ENCODE assay signal across 11 mouse cellular contexts in the genomic region with DNA sequence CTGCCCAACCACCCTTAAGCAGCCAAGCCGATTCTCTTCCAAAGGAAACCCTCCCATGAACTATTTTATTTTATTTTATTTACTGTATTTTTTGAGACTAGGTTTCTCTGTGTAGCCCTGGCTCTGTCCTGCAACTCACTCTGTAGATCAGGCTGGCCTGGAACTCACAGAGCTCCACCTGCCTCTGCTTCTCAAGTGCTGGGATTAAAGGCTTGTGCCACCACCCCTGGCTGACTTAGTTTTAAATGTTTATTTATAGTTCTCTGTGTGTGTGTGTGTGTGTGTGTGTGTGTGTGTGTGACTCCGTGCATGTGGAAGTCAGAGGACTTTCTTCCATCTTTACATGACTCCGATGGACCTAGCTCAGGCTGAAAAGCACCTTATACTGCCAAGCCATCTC.
"Had no signal": no experiment of that assay in that cellular context is flagged by ENCODE, and none has a peak within 500 bp of the region (broad histone marks: within the 10 kb centered on the region; RNA-seq: fewer than 3 reads in every experiment).

No protein-coding gene starts in this region.

- H3K27ac ChIP-seq: hindbrain, embryonic 10.5 days; hindbrain, embryonic 12.5 days; hindbrain, embryonic 14.5 days; limb, embryonic 13.5 days; limb, embryonic 15.5 days; liver, embryonic 12.5 days; liver, embryonic 14.5 days had no signal

- ATAC-seq: hindbrain, embryonic 16.5 days; inflammation-experienced regulatory T-cells, adult 6 months had no signal

- H3K9me3 ChIP-seq: hindbrain, embryonic 12.5 days; intestine, embryonic 15.5 days; limb, embryonic 15.5 days had no signal

- H3K9ac ChIP-seq: hindbrain, embryonic 12.5 days; hindbrain, embryonic 14.5 days; limb, embryonic 13.5 days; limb, embryonic 15.5 days; liver, embryonic 12.5 days; liver, embryonic 14.5 days had no signal

- H3K36me3 ChIP-seq: hindbrain, embryonic 10.5 days; hindbrain, embryonic 12.5 days; intestine, embryonic 15.5 days; limb, embryonic 13.5 days; limb, embryonic 15.5 days; liver, embryonic 12.5 days had no signal

- H3K4me3 ChIP-seq: hindbrain, embryonic 10.5 days; hindbrain, embryonic 12.5 days; intestine, embryonic 15.5 days; limb, embryonic 13.5 days; limb, embryonic 15.5 days; liver, embryonic 12.5 days had no signal

- H3K4me2 ChIP-seq: heart, embryonic 11.5 days; hindbrain, embryonic 12.5 days; hindbrain, embryonic 14.5 days; intestine, embryonic 15.5 days; limb, embryonic 13.5 days; limb, embryonic 15.5 days; liver, embryonic 12.5 days had no signal

- H3K27me3 ChIP-seq: hindbrain, embryonic 12.5 days; intestine, embryonic 15.5 days; limb, embryonic 13.5 days; limb, embryonic 15.5 days; liver, embryonic 12.5 days had no signal
